Mouse (Mus musculus): ENCODE results near the gene Rassf3.

DNA sequence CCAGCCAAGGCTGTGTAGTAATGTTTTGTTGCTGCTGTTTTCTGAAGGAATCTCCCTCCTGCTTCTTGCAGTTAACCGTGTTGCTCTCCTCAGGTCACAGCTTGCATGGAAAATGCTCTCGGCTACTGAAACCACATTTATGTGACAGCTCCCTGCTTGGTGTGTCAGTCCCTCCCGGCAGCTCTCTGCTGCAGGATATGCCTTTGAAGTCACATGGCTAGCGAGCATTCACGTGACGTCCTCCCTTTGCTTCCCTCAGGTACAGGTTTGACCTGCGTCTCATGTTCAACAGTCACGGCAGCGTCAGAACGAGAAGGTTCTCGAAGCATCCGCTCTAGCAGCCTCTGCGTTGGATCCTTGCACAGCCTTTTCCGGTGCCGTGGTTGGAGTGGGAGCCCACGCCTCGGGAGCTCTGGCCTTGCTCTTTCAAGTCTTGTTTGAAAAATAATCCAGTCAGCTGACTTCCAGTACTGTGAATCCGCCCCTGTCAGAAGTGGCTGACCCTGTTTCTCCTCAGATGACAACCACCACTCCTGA, 81.3 kb downstream of the Rassf3 start:
- TF ChIP-seq POLR2A (IDR thresholded peaks at IDR 0.05; ENCODE audit: control insufficient read depth, extremely low read depth, insufficient read depth, low read length, poor library complexity) (no peak), CTCF (IDR thresholded peaks at IDR 0.05; ENCODE audit: borderline replicate concordance, control insufficient read depth, extremely low read depth, insufficient read depth, low read length, poor library complexity) (no peak)

Measured in thymus, adult 2 months (tissue).